ENCODE assay signal across 10 mouse cellular contexts in the genomic region with DNA sequence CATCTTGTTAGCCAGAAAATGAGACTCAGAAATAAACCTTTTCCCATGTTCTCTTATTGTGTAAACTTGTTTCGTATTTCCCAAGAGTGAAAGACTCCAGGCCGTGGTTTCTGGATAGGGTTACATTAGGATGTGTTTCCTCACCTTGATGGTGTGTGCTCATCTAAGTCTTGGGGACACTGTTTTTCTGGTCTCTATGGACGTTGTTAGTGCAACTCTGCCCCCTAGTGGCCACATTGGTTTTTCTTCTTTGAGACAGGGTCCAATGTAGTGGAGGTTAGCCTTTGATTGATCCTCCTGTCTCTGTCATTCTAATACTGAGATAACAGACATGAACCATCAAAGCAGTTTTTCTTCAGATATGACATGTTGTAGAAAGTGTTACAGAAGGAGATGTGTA. TPM values are rescaled to one million over a fixed set of nuclear protein-coding genes. Genes with fewer than 3 reads are reported as not detected.
A peak's percentile ranks its signal among the peaks of the same experiment; 100 is the strongest.
DNase-seq lines count a peak whose midpoint lies in the region; ATAC-seq lines count a peak whose summit lies in the region.
"Had no signal": no experiment of that assay in that cellular context is flagged by ENCODE, and none has a peak within 500 bp of the region (broad histone marks: within the 10 kb centered on the region; RNA-seq: fewer than 3 reads in every experiment).

No protein-coding gene starts in this region.

- no peak for ATAC-seq in midbrain, embryonic 13.5 days
- 0 out of 2 replicates have a peak, but pooled peaks have one; percentile 44 for ATAC-seq in neural tube, embryonic 12.5 days (ENCODE audit: low FRiP score, low read depth)

- H3K9ac ChIP-seq in midbrain, embryonic 13.5 days (replicated peaks): no peak overlapping the region
- H3K9ac ChIP-seq in neural tube, embryonic 12.5 days: no peak overlapping the region
- H3K9ac ChIP-seq: embryonic facial prominence, embryonic 12.5 days had no signal

- no peak overlapping the region for H3K27ac ChIP-seq in midbrain, embryonic 10.5 days (replicated peaks)
- no peak overlapping the region for H3K27ac ChIP-seq in midbrain, embryonic 13.5 days
- H3K27ac ChIP-seq in embryonic facial prominence, embryonic 10.5 days (replicated peaks): no peak overlapping the region
- no peak overlapping the region for H3K27ac ChIP-seq in neural tube, embryonic 12.5 days
- H3K27ac ChIP-seq: embryonic facial prominence, embryonic 12.5 days; macrophage had no signal

- H3K9me3 ChIP-seq in midbrain, embryonic 10.5 days (replicated peaks): no peaks in the 10 kb centered on the region
- H3K9me3 ChIP-seq in midbrain, embryonic 13.5 days: no peaks in the 10 kb centered on the region
- no peaks in the 10 kb centered on the region for H3K9me3 ChIP-seq in embryonic facial prominence, embryonic 10.5 days
- H3K9me3 ChIP-seq in neural tube, embryonic 12.5 days: no peaks in the 10 kb centered on the region
- H3K9me3 ChIP-seq: embryonic facial prominence, embryonic 12.5 days had no signal

- peak; percentile 63 for DNase-seq in midbrain, embryonic 10.5 days (ENCODE audit: low spot score)
- peak; percentile 68 to 70 for DNase-seq in adrenal gland, adult 18-20 months (ENCODE audit: low spot score in 2 of 2)
- peak; percentile 68 for DNase-seq in embryonic facial prominence, embryonic 10.5 days (ENCODE audit: low spot score)
- DNase-seq in induced T-regulatory cell, adult 2 months (ENCODE audit: low read depth): peak; percentile 81
- peak; percentile 51 to 79 for DNase-seq in left cerebral cortex, postnatal 14 days (ENCODE audit: low spot score in 2 of 2)
- peak; percentile 71 for DNase-seq in thymus, postnatal 25 days

- H3K4me2 ChIP-seq in midbrain, embryonic 13.5 days (replicated peaks): no peak overlapping the region
- H3K4me2 ChIP-seq in neural tube, embryonic 12.5 days (replicated peaks): no peak overlapping the region
- H3K4me2 ChIP-seq: embryonic facial prominence, embryonic 12.5 days had no signal

- intact Hi-C loops in left cerebral cortex, postnatal 14 days (cut with DNase I): no loop called here

- WGBS in midbrain, embryonic 10.5 days: 52% methylated on average over 3 of the region's 3 CpGs
- WGBS in midbrain, embryonic 13.5 days: 50% methylated on average over 3 of the region's 3 CpGs
- WGBS in embryonic facial prominence, embryonic 10.5 days: 42% methylated on average over 3 of the region's 3 CpGs
- 42% methylated on average over 3 of the region's 3 CpGs for WGBS in neural tube, embryonic 12.5 days

- no peaks in the 10 kb centered on the region for H3K36me3 ChIP-seq in midbrain, embryonic 10.5 days
- H3K36me3 ChIP-seq in midbrain, embryonic 13.5 days: no peaks in the 10 kb centered on the region
- H3K36me3 ChIP-seq in embryonic facial prominence, embryonic 10.5 days (replicated peaks): no peaks in the 10 kb centered on the region
- no peaks in the 10 kb centered on the region for H3K36me3 ChIP-seq in neural tube, embryonic 12.5 days
- H3K36me3 ChIP-seq: embryonic facial prominence, embryonic 12.5 days had no signal

- no peaks in the 10 kb centered on the region for H3K27me3 ChIP-seq in midbrain, embryonic 10.5 days (ENCODE audit: low read depth, poor library complexity, severe bottlenecking)
- H3K27me3 ChIP-seq in midbrain, embryonic 13.5 days: no peaks in the 10 kb centered on the region
- H3K27me3 ChIP-seq in embryonic facial prominence, embryonic 10.5 days (replicated peaks; ENCODE audit: low read depth, poor library complexity, severe bottlenecking): no peaks in the 10 kb centered on the region
- H3K27me3 ChIP-seq in neural tube, embryonic 12.5 days (replicated peaks): no peaks in the 10 kb centered on the region

- H3K4me1 ChIP-seq in midbrain, embryonic 10.5 days: no peaks in the 10 kb centered on the region
- no peaks in the 10 kb centered on the region for H3K4me1 ChIP-seq in midbrain, embryonic 13.5 days (replicated peaks)
- no peaks in the 10 kb centered on the region for H3K4me1 ChIP-seq in embryonic facial prominence, embryonic 10.5 days
- H3K4me1 ChIP-seq in neural tube, embryonic 12.5 days: no peaks in the 10 kb centered on the region
- H3K4me1 ChIP-seq: embryonic facial prominence, embryonic 12.5 days had no signal

- no peak overlapping the region for H3K4me3 ChIP-seq in midbrain, embryonic 10.5 days
- H3K4me3 ChIP-seq in midbrain, embryonic 13.5 days (replicated peaks): no peak overlapping the region
- no peak overlapping the region for H3K4me3 ChIP-seq in embryonic facial prominence, embryonic 10.5 days
- no peak overlapping the region for H3K4me3 ChIP-seq in neural tube, embryonic 12.5 days
- H3K4me3 ChIP-seq: embryonic facial prominence, embryonic 12.5 days had no signal

RNA-seq across cellular contexts. Expression of a gene that starts 38.0 kb away (rescaled TPM):
- polyA plus RNA-seq in midbrain, embryonic 10.5 days (2016; fragmentation: Nextera tagmentation; extraction: Ambion mirVana): 8.5 and 11.3 TPM in 2 replicates
- 6.7 and 9.2 TPM in 2 replicates for polyA plus RNA-seq in midbrain, embryonic 13.5 days (2015; fragmentation: Nextera tagmentation; extraction: Ambion mirVana)
- total RNA-seq in adrenal gland, adult 18-20 months (2021): 10 to 100 TPM; 21.7 to 53.4 TPM
- 4.3 and 7.7 TPM in 2 replicates for polyA plus RNA-seq in embryonic facial prominence, embryonic 10.5 days (2016; fragmentation: Nextera tagmentation; extraction: Ambion mirVana)
- 1 to 10 TPM; 3.4 to 3.6 TPM for total RNA-seq in left cerebral cortex, postnatal 14 days (2021)
- 12.3 and 12.7 TPM in 2 replicates for polyA plus RNA-seq in neural tube, embryonic 12.5 days (2016; fragmentation: Nextera tagmentation; extraction: Ambion mirVana)
